ENCODE assay signal across 9 mouse cellular contexts in the genomic region with DNA sequence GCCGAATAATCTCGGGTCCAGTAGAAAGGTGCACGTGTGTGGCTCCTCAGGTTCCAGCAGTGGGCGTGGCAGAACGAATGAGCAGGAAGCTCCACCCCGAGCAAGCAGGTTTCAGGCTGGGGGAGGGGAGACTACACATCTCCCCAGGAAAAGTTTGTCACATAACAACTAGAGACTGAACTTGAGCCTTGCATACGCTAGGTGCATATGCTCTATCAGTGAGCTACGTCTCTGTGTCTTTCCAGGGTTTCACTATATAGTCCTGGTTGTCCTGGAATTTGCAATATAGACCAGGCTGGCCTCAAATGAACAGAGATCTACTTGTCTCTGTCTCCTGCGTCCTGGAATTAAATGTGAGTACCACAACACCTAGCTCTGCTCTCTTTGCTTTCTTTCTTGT. TPM values are rescaled to one million over a fixed set of nuclear protein-coding genes. Genes with fewer than 3 reads are reported as not detected.
DNase-seq lines count a peak whose midpoint lies in the region; ATAC-seq and TF ChIP-seq lines count a peak whose summit lies in the region.
"Not testable (repeated sequence)": the region's sequence is repeated elsewhere in the genome, so short reads cannot be mapped to it uniquely, and the experiment has no call there.
"Had no signal": no experiment of that assay in that cellular context is flagged by ENCODE, and none has a peak within 500 bp of the region (broad histone marks: within the 10 kb centered on the region; RNA-seq: fewer than 3 reads in every experiment).

No protein-coding gene starts in this region.

- not testable (repeated sequence) for H3K79me2 ChIP-seq in CH12.LX (replicated peaks; ENCODE audit: control insufficient read depth, extremely low read depth, insufficient read depth, poor library complexity, severe bottlenecking)

- TF ChIP-seq RAD21 in CH12.LX (IDR thresholded peaks at IDR 0.05; ENCODE audit: low read depth, low read length) = not testable (repeated sequence)

- not testable (repeated sequence) for H3K9me3 ChIP-seq in CH12.LX (replicated peaks; ENCODE audit: low read length); forebrain, embryonic 10.5 days; heart, embryonic 15.5 days (replicated peaks); limb, embryonic 13.5 days; liver, postnatal 0 days (ENCODE audit: low read length)

- 5% methylated on average over 6 of the region's 9 CpGs for WGBS in forebrain, embryonic 10.5 days
- WGBS in heart, embryonic 15.5 days = 14% methylated on average over 7 of the region's 9 CpGs
- WGBS in limb, embryonic 13.5 days = 21% methylated on average over 5 of the region's 9 CpGs
- WGBS in liver, postnatal 0 days (ENCODE audit: insufficient replicate concordance) = 9% methylated on average over 6 of the region's 9 CpGs
- 13% methylated on average over 7 of the region's 9 CpGs for WGBS in small intestine, adult 2 months

- peak overlapping the region; percentile 42 for H3K27ac ChIP-seq in CH12.LX (ENCODE audit: insufficient read depth, low read depth)
- peak overlapping the region; percentile 74 for H3K27ac ChIP-seq in forebrain, embryonic 10.5 days
- not testable (repeated sequence) for H3K27ac ChIP-seq in heart, embryonic 15.5 days; limb, embryonic 13.5 days; liver, postnatal 0 days (ENCODE audit: low read depth)
- H3K27ac ChIP-seq in small intestine, adult 2 months (ENCODE audit: insufficient read depth, low read depth, low read length) = peak overlapping the region; percentile 74

- not testable (repeated sequence) for ATAC-seq in heart, embryonic 15.5 days (replicated peaks; ENCODE audit: insufficient number of reproducible peaks, insufficient read depth, low FRiP score, low read depth); limb, embryonic 13.5 days (ENCODE audit: low FRiP score, low read depth); liver, postnatal 0 days

- not testable (repeated sequence) for H3K36me3 ChIP-seq in CH12.LX (replicated peaks in 1 of 2; ENCODE audit: control insufficient read depth in 1 of 2, insufficient read depth in 1 of 2, low read length in 1 of 2); forebrain, embryonic 10.5 days (replicated peaks); heart, embryonic 15.5 days; limb, embryonic 13.5 days; liver, postnatal 0 days (replicated peaks; ENCODE audit: insufficient read depth, low read length); small intestine, adult 2 months (ENCODE audit: control insufficient read depth, insufficient read depth, low read length)

- not testable (repeated sequence) for TF ChIP-seq CTCF in CH12.LX (conservative IDR thresholded peaks at IDR 0.05 in 1 of 2, IDR thresholded peaks at IDR 0.05 in 1 of 2; ENCODE audit: low read depth in 2 of 2, low read length in 2 of 2); liver, postnatal 0 days (IDR thresholded peaks at IDR 0.05; ENCODE audit: low read depth); small intestine, adult 2 months (IDR thresholded peaks at IDR 0.05; ENCODE audit: extremely low read depth, insufficient read length, insufficient replicate concordance, low read depth, low read length)

- in situ Hi-C loops in CH12.LX (cut with MboI; ENCODE audit: low pct_ligation_motif_present, low pct_unique_long_range_greater_than_20kb, low sequenced_read_pairs) = not testable (repeated sequence)

- H3K4me1 ChIP-seq in CH12.LX (ENCODE audit: control insufficient read depth in 1 of 2, insufficient read depth in 2 of 2) = peaks cover 3 to 19% of the 10 kb centered on the region in 2 experiments; a peak in 2 of 4 replicates
- peaks cover 26% of the 10 kb centered on the region for H3K4me1 ChIP-seq in forebrain, embryonic 10.5 days
- H3K4me1 ChIP-seq in heart, embryonic 15.5 days (replicated peaks) = peaks cover 20% of the 10 kb centered on the region
- peaks cover 16% of the 10 kb centered on the region for H3K4me1 ChIP-seq in limb, embryonic 13.5 days
- peaks cover 17% of the 10 kb centered on the region for H3K4me1 ChIP-seq in liver, postnatal 0 days (ENCODE audit: insufficient read depth)
- not testable (repeated sequence) for H3K4me1 ChIP-seq in small intestine, adult 2 months (ENCODE audit: control insufficient read depth, insufficient read depth, insufficient read length, low read length)

- peak; percentile 49 for DNase-seq in CH12.LX (ENCODE audit: extremely low read depth)
- peak; percentile 53 for DNase-seq in embryo, embryonic 10.5 days (ENCODE audit: low spot score)
- not testable (repeated sequence) for DNase-seq in forebrain, embryonic 10.5 days (ENCODE audit: extremely low spot score, low spot score); liver, postnatal 0 days
- DNase-seq in kidney, adult 18-20 months = peak; percentile 24

- H3K9ac ChIP-seq in CH12.LX (ENCODE audit: insufficient read depth, low read depth); heart, embryonic 15.5 days; limb, embryonic 13.5 days; liver, postnatal 0 days (replicated peaks): not testable (repeated sequence)

- dilution Hi-C loops in CH12.LX (cut with MboI; ENCODE audit: extremely low pct_ligation_motif_present, extremely low pct_unique_long_range_greater_than_20kb, low sequenced_read_pairs) = not testable (repeated sequence)

- not testable (repeated sequence) for H3K27me3 ChIP-seq in CH12.LX (replicated peaks); forebrain, embryonic 10.5 days (ENCODE audit: poor library complexity, severe bottlenecking); heart, embryonic 15.5 days; limb, embryonic 13.5 days; liver, postnatal 0 days (ENCODE audit: insufficient read depth, low read length); small intestine, adult 2 months (ENCODE audit: control insufficient read depth, insufficient read depth, low read length)

- not testable (repeated sequence) for TF ChIP-seq POLR2A in CH12.LX (IDR thresholded peaks at IDR 0.05; ENCODE audit: low read depth, low read length); small intestine, adult 2 months (IDR thresholded peaks at IDR 0.05; ENCODE audit: low read depth, low read length)

- TF ChIP-seq EP300 in CH12.LX (IDR thresholded peaks at IDR 0.05; ENCODE audit: low read length); liver, postnatal 0 days (IDR thresholded peaks at IDR 0.05; ENCODE audit: low read depth): not testable (repeated sequence)

- not testable (repeated sequence) for H3K4me3 ChIP-seq in CH12.LX (replicated peaks in 1 of 3; ENCODE audit: low read depth in 2 of 3, low read length in 2 of 3, poor library complexity in 1 of 3); small intestine, adult 2 months (ENCODE audit: low read depth, low read length)
- peak overlapping the region; percentile 25 for H3K4me3 ChIP-seq in forebrain, embryonic 10.5 days
- peak overlapping the region; percentile 28 for H3K4me3 ChIP-seq in heart, embryonic 15.5 days
- peak overlapping the region; percentile 16 for H3K4me3 ChIP-seq in limb, embryonic 13.5 days
- 0 out of 2 replicates have a peak overlapping the region, but pooled peaks have one; percentile 14 for H3K4me3 ChIP-seq in liver, postnatal 0 days (ENCODE audit: low read depth, low read length)

- H3K4me2 ChIP-seq in CH12.LX (ENCODE audit: insufficient read depth, low read depth, poor library complexity, severe bottlenecking) = peak overlapping the region; percentile 54
- peak overlapping the region; percentile 49 for H3K4me2 ChIP-seq in heart, embryonic 15.5 days
- peak overlapping the region; percentile 35 for H3K4me2 ChIP-seq in limb, embryonic 13.5 days (replicated peaks)
- H3K4me2 ChIP-seq in liver, postnatal 0 days (ENCODE audit: low read depth, low read length) = peak overlapping the region; percentile 54

RNA-seq across cellular contexts. Expression of a gene that starts 6.1 kb away (rescaled TPM):
- total RNA-seq in CH12.LX (2012; rRNA removed) (2.1 and 2.4 TPM in 2 replicates), CH12.LX (2014; rRNA removed) (not detected in 2 replicates)
- polyA plus RNA-seq in CH12.LX (2012; ENCODE audit: insufficient read length, low read depth) = 3.3 and 3.4 TPM in 2 replicates
- 7.4 and 8.9 TPM in 2 replicates for polyA plus RNA-seq in forebrain, embryonic 10.5 days (2016; fragmentation: Nextera tagmentation; extraction: Ambion mirVana)
- 7.0 and 9.8 TPM in 2 replicates for polyA plus RNA-seq in heart, embryonic 15.5 days (2015; fragmentation: Nextera tagmentation; extraction: Ambion mirVana)
- polyA plus RNA-seq in limb, embryonic 13.5 days (2015; fragmentation: Nextera tagmentation; extraction: Ambion mirVana) = 10.4 and 12.3 TPM in 2 replicates
- polyA plus RNA-seq in liver, postnatal 0 days (2015; fragmentation: Nextera tagmentation; extraction: Ambion mirVana) = 11.4 and 14.3 TPM in 2 replicates
- polyA plus RNA-seq in small intestine, adult 2 months (2012; rRNA removed) = 16.6 and 38.8 TPM in 2 replicates

RNA-seq across cellular contexts. Expression of a gene that starts 11.7 kb away (rescaled TPM):
- total RNA-seq in CH12.LX (2012; rRNA removed) (733 and 1,303 TPM in 2 replicates), CH12.LX (2014; rRNA removed) (1,570 and 1,645 TPM in 2 replicates)
- polyA plus RNA-seq in CH12.LX (2012; ENCODE audit: insufficient read length, low read depth) = 758 and 807 TPM in 2 replicates
- polyA plus RNA-seq in forebrain, embryonic 10.5 days (2016; fragmentation: Nextera tagmentation; extraction: Ambion mirVana) = 1,048 and 1,068 TPM in 2 replicates
- polyA plus RNA-seq in heart, embryonic 15.5 days (2015; fragmentation: Nextera tagmentation; extraction: Ambion mirVana) = 1,247 and 1,352 TPM in 2 replicates
- polyA plus RNA-seq in limb, embryonic 13.5 days (2015; fragmentation: Nextera tagmentation; extraction: Ambion mirVana) = 782 and 803 TPM in 2 replicates
- polyA plus RNA-seq in liver, postnatal 0 days (2015; fragmentation: Nextera tagmentation; extraction: Ambion mirVana) = 332 and 346 TPM in 2 replicates
- 420 and 801 TPM in 2 replicates for polyA plus RNA-seq in small intestine, adult 2 months (2012; rRNA removed)

RNA-seq across cellular contexts. Expression of a gene that starts 22.9 kb away (rescaled TPM):
- total RNA-seq in CH12.LX (2012; rRNA removed) (not detected in 2 replicates), CH12.LX (2014; rRNA removed) (not detected in 2 replicates)
- 0.20 TPM in 1 of 2 replicates, not detected in the other for polyA plus RNA-seq in CH12.LX (2012; ENCODE audit: insufficient read length, low read depth)
- polyA plus RNA-seq in forebrain, embryonic 10.5 days (2016; fragmentation: Nextera tagmentation; extraction: Ambion mirVana) = 4.9 and 5.3 TPM in 2 replicates
- polyA plus RNA-seq in heart, embryonic 15.5 days (2015; fragmentation: Nextera tagmentation; extraction: Ambion mirVana) = 0.83 and 1.0 TPM in 2 replicates
- polyA plus RNA-seq in limb, embryonic 13.5 days (2015; fragmentation: Nextera tagmentation; extraction: Ambion mirVana) = 0.59 and 0.86 TPM in 2 replicates
- 0.16 TPM in 1 of 2 replicates, not detected in the other for polyA plus RNA-seq in liver, postnatal 0 days (2015; fragmentation: Nextera tagmentation; extraction: Ambion mirVana)
- 0.14 and 0.41 TPM in 2 replicates for polyA plus RNA-seq in small intestine, adult 2 months (2012; rRNA removed)
- total RNA-seq: heart, postnatal 25 days had no signal

RNA-seq across cellular contexts. Expression of a gene that starts 26.9 kb away (rescaled TPM):
- total RNA-seq in CH12.LX (2012; rRNA removed) (107 and 126 TPM in 2 replicates), CH12.LX (2014; rRNA removed) (75.7 and 79.8 TPM in 2 replicates)
- polyA plus RNA-seq in CH12.LX (2012; ENCODE audit: insufficient read length, low read depth) = 96.5 and 103 TPM in 2 replicates
- polyA plus RNA-seq in forebrain, embryonic 10.5 days (2016; fragmentation: Nextera tagmentation; extraction: Ambion mirVana) = 214 and 215 TPM in 2 replicates
- 87.2 and 114 TPM in 2 replicates for polyA plus RNA-seq in heart, embryonic 15.5 days (2015; fragmentation: Nextera tagmentation; extraction: Ambion mirVana)
- polyA plus RNA-seq in limb, embryonic 13.5 days (2015; fragmentation: Nextera tagmentation; extraction: Ambion mirVana) = 165 and 177 TPM in 2 replicates
- 32.2 and 36.6 TPM in 2 replicates for polyA plus RNA-seq in liver, postnatal 0 days (2015; fragmentation: Nextera tagmentation; extraction: Ambion mirVana)
- 26.7 and 53.0 TPM in 2 replicates for polyA plus RNA-seq in small intestine, adult 2 months (2012; rRNA removed)

RNA-seq across cellular contexts. Expression of a gene that starts 26.9 kb away (rescaled TPM):
- total RNA-seq in CH12.LX (2012; rRNA removed) (116 and 117 TPM in 2 replicates), CH12.LX (2014; rRNA removed) (188 and 229 TPM in 2 replicates)
- 171 and 224 TPM in 2 replicates for polyA plus RNA-seq in CH12.LX (2012; ENCODE audit: insufficient read length, low read depth)
- polyA plus RNA-seq in forebrain, embryonic 10.5 days (2016; fragmentation: Nextera tagmentation; extraction: Ambion mirVana) = 271 and 298 TPM in 2 replicates
- 117 and 128 TPM in 2 replicates for polyA plus RNA-seq in heart, embryonic 15.5 days (2015; fragmentation: Nextera tagmentation; extraction: Ambion mirVana)
- 166 and 172 TPM in 2 replicates for polyA plus RNA-seq in limb, embryonic 13.5 days (2015; fragmentation: Nextera tagmentation; extraction: Ambion mirVana)
- polyA plus RNA-seq in liver, postnatal 0 days (2015; fragmentation: Nextera tagmentation; extraction: Ambion mirVana) = 96.4 and 98.3 TPM in 2 replicates
- polyA plus RNA-seq in small intestine, adult 2 months (2012; rRNA removed) = 32.2 and 52.9 TPM in 2 replicates
